Mouse (Mus musculus): ENCODE data around the gene Erbb4.
A peak's percentile ranks its signal among the peaks of the same experiment; 100 is the strongest.

Erbb4 gene

GRCm38 (mm10) chr1:68089623-68090022, 1018.2 kb downstream of the Erbb4 start:
- peak; percentile 46 for DNase-seq (ENCODE audit: low spot score)

DNA sequence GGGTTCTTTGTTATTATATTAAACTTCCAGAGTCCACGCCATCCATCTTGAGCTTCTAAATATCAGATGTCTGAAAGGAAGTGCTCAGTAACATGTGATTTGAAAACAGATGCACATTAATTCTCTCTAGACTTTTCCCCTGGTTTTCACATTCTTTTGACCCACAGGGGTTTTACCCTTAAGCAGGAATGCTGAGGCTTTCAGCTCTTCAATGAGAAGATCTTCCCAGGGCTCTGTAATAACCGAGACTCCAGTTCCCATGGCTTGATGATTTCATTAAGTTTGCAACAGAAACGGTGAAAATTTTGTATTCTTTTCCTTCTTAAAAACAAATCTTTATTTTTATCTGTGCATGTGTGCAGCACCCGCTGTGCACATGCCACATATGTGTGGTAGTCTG, 1051.4 kb downstream of the Erbb4 start:
- DNase-seq (ENCODE audit: low spot score) = no peak

GRCm38 (mm10) chr1:68054715-68055114, 1053.1 kb downstream of the Erbb4 start:
- no peak for DNase-seq (ENCODE audit: low spot score)

DNA sequence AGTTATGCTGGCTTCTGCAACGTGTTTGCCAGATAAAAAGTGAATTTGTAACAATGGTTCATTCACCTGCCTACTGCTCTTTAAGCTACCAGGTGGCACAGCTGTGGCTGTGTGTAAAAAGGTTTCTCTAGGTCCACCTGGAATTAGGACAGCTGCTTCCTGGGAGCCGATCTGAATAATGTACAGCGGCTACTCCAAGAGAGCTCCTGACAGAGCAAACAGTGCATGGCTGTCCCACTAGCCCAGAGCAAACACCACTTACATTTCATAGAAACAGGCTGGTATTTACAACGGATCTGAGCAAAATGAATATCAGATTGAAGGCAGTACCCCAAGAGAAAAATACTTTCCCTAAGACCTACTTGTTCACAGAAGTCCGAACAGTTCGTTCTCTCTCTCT, 1058.0 kb downstream of the Erbb4 start:
- peak; percentile 24 for DNase-seq (ENCODE audit: low spot score)

DNA sequence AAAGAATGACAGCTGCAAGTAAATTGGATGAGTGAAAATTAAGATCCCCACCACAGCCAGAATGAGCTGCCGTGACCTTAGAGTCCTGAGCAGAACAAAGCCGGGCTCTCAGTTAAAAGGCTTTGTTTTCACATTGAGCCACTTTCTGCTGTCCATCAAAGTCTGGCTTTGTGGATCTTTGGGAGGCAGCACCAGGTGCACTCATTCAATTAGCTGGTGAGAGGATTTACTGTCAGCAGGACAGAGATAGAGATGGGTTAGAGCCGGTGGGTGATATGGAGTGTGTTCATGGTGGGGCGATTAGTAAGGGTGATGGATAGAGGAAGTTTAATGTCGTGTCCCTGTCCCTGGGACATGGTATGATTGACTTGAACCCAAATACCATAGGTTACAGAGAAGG, 1060.7 kb downstream of the Erbb4 start:
- peak; percentile 79 for DNase-seq (ENCODE audit: low spot score)

DNA sequence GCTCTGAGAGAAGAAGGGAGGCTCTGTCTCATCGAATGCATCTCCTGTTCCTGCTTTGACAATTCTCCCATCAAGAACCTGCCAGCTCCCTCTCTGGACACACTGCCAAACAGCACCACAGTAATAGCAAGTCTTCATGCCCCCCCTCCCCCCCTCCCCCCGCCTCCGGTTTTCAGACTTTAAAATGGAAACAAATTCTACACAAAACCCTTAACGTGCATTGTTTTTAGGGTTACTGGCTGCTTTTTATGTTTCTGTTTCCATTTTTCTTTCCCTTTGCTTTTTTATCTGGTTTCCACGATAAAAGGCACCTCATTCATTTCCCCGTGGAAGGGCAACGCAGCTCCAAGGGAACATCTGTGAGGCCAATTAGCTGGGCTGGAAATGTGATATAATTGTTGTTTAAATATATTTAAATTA, 1061.3 kb downstream of the Erbb4 start:
- DNase-seq (ENCODE audit: low spot score) = peak; percentile 65

DNA sequence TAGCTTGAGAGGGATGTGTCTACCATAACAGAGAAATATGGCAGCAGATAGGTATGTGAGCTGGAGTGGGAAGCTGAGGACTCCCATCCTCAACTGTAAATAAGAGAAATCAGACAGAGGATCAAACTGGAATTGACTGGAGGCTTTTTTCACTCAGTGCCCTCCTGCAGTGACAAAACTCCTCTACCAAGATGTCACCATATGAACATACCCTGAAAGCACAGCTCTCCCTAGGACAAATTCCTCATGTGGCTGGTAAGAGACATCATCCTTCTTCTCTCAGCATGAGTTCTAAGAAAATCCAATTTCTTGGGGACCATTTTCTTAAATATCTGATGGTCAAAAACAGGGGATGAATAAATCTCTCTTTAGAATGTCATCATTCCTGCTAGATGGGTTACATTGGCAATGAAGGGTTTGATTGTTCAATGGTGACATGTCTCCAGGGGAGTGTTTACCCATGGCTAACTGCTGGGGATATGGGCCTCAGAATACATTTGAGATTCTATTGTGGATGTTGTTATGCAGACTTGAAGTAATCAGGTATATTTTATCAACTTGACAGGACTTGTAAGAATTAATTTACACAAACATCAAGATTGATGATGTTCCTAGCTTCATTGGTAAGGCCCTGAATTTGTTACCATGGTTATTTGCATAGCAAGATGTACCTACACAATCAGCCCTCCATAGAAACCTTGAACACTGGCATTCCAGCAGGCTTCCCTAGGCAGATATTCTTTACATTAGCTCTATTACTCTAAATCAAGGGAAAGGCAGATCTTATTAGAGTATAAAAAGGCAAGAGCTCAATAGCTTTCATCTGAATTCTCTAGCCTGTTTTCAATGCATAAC, 1083.5 kb downstream of the Erbb4 start:
- no peak for DNase-seq (ENCODE audit: low spot score)

GRCm38 (mm10) chr1:68020020-68020419, 1087.8 kb downstream of the Erbb4 start:
- DNase-seq (ENCODE audit: low spot score) = no peak

DNA sequence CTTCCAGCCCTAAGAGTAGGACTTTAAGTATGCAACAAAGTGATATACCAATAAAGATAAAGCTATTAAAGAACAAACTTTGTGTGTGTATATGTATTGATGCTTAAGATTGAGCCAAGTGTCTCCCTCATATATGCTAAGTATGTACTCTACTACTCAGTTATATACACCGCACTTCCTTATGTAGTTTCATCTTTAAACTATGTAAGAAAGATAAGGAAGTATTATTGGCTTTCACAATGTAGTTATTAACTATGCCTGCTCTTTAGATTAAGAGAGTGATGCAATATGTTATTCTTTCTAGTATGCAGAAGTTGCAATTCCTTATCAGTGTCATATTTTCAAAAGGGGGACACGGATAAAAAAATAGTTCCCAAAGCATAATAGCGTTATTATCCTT, 1088.2 kb downstream of the Erbb4 start:
- no peak for DNase-seq (ENCODE audit: low spot score)
